Mouse (Mus musculus) stomach, postnatal 0 days (tissue): ENCODE data around the gene A430033K04Rik. TPM values are rescaled to one million over a fixed set of nuclear protein-coding genes. Genes with fewer than 3 reads are reported as not detected.

Experiments used
- ATAC-seq: fragments of 200-750 bp; cut with Nextera tagmentation; 2 replicates; pipeline ENCODE4 v1.8.0; 2017; ENCODE audit not compliant: low FRiP score, low TSS enrichment
- DNase-seq: peaks from one replicate; pipeline ENCODE4 v3.0.0-alpha.2; 2016; ENCODE audit warnings: low spot score
- H3K27ac ChIP-seq: fragments of 300-500 bp; sonication (generic); replicated peaks from 2 replicates; pipeline ENCODE4 v1.5.1; 2014; ENCODE audit warnings: mild to moderate bottlenecking, control low read depth
- H3K27me3 ChIP-seq: fragments of 300-500 bp; sonication (generic); 2 replicates; pipeline ENCODE4 v1.6.1; 2014; ENCODE audit warnings: low read length; ENCODE audit not compliant: control insufficient read depth, insufficient read depth
- H3K36me3 ChIP-seq: fragments of 300-500 bp; sonication (generic); 2 replicates; pipeline ENCODE4 v1.6.1; 2014; ENCODE audit warnings: low read length, mixed read lengths; ENCODE audit not compliant: control insufficient read depth, insufficient read depth
- H3K4me1 ChIP-seq: fragments of 300-500 bp; sonication (generic); replicated peaks from 2 replicates; pipeline ENCODE4 v1.6.1; 2014; ENCODE audit warnings: antibody characterized with exemption; ENCODE audit not compliant: control insufficient read depth, insufficient read depth
- H3K4me2 ChIP-seq: fragments of 300-500 bp; sonication (generic); replicated peaks from 2 replicates; pipeline ENCODE4 v1.6.1; 2014; ENCODE audit warnings: low read depth, mild to moderate bottlenecking, control low read depth, moderate library complexity
- H3K4me3 ChIP-seq: fragments of 300-500 bp; sonication (generic); 2 replicates; pipeline ENCODE4 v1.5.1; 2014; ENCODE audit warnings: low read depth, low read length, control low read depth
- H3K9ac ChIP-seq: fragments of 300-500 bp; sonication (generic); 2 replicates; pipeline ENCODE4 v1.6.1; 2014; ENCODE audit warnings: mild to moderate bottlenecking, low read length, control low read depth, mixed read lengths
- H3K9me3 ChIP-seq: fragments of 300-500 bp; sonication (generic); 2 replicates; pipeline ENCODE4 v1.6.1; 2016; ENCODE audit warnings: low read length; ENCODE audit not compliant: control insufficient read depth
- CTCF ChIP-seq: IDR thresholded peaks from 2 replicates; pipeline ENCODE4 v1.5.1; 2016; ENCODE audit warnings: antibody characterized with exemption, low read depth, mild to moderate bottlenecking, moderate library complexity
- EP300 ChIP-seq: optimal IDR thresholded peaks from 2 replicates; pipeline ENCODE3; 2016; ENCODE audit warnings: antibody characterized with exemption
- WGBS: fragments of 180-500 bp; shearing (Covaris S2); extraction: QIAGEN DNeasy Blood & Tissue Kit; methylation state at CpG from one replicate; pipeline ENCODE4 v1.1.7; 2014; 5-methylcytosine and 5-hydroxymethylcytosine counted together
- microRNA-seq: library from miRNA; unstranded; fragments of <30 nt; microRNA quantifications from one replicate; pipeline ENCODE4, GENCODE M21; 2016
- polyA plus RNA-seq: library from polyadenylated mRNA; unstranded; fragments of >200 nt; fragmentation: Nextera tagmentation; extraction: Ambion mirVana; gene quantifications from 2 replicates; pipeline ENCODE4 v1.2.1, GENCODE M21; 2015

Gene A430033K04Rik
- polyA plus RNA-seq, 1 experiment from 2014 or later, result 4.9 TPM

DNA sequence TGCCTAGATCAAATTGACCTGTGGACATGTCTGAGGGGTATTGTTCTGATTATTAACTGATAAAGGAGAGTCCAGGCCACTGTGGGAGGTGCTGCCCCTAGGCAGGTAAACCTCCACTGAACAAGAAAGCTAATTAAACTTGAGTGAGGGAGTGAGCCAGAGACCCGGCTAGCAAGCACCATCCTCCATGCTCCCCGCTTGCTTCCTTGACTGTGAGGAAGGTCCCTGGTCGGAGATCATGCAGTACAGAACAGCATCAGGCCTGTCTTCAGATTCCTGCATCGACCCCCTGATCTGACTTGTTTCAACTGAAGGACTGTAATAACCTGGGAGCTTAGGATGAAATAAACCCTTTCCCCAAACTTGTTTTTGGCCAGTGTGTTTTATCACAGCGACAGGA, 66.6 kb downstream of the A430033K04Rik start:
- H3K36me3 ChIP-seq, result no peaks in the 10 kb centered on the region
- no peak overlapping the region for H3K4me3 ChIP-seq
- no peak overlapping the region for H3K27ac ChIP-seq
- DNase-seq (no peak), ATAC-seq (no peak)
- no peaks in the 10 kb centered on the region for H3K9me3 ChIP-seq
- H3K4me1 ChIP-seq, result no peaks in the 10 kb centered on the region
- TF ChIP-seq EP300, result no peak
- TF ChIP-seq CTCF, result no peak
- no peak overlapping the region for H3K9ac ChIP-seq
- no peaks in the 10 kb centered on the region for H3K27me3 ChIP-seq
- H3K4me2 ChIP-seq, result no peak overlapping the region
- 73% methylated on average over 5 of the region's 5 CpGs for WGBS

DNA sequence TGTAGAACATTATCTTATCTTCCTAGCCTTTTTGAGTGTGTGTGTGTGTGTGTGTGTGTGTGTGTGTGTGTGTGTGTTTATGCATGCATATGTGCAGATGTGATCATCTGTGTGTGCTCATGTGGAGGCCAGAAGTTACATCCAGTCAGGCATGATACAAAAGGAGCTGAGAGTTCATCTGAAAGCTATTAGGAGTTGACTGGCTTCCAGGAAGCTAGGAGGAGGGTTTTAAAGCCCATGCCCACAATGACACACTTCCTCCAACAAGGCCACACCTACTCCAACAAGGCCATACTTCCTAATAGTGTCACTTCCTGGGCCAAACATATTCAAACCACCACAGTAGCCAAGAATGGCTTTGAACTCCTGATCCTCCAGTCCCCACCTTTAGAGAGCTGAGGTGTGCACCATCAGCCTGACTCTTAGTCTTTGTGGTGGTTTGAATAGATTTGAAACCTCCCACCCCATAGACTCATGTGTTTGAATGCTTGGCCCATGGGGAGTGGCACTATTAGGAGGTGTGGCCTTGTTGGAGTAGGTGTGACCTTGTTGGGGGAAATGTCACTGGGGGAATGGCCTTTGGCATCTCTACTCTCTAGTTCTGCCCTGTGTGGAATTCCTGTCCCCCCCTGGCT, 70.4 kb downstream of the A430033K04Rik start:
- H3K9me3 ChIP-seq, result no peaks in the 10 kb centered on the region
- H3K36me3 ChIP-seq, result no peaks in the 10 kb centered on the region
- H3K9ac ChIP-seq, result no peak overlapping the region
- H3K4me2 ChIP-seq, result no peak overlapping the region
- TF ChIP-seq CTCF (no peak), EP300 (no peak)
- DNase-seq (no peak), ATAC-seq (no peak)
- H3K4me3 ChIP-seq, result no peak overlapping the region
- no peak overlapping the region for H3K27ac ChIP-seq
- H3K4me1 ChIP-seq, result peaks cover 2% of the 10 kb centered on the region; the same call in 1 of the 2 replicates
- H3K27me3 ChIP-seq, result no peaks in the 10 kb centered on the region

GRCm38 (mm10) chr5:138694036-138694435, 71.4 kb downstream of the A430033K04Rik start:
- no peaks in the 10 kb centered on the region for H3K9me3 ChIP-seq
- WGBS, result 40% methylated on average over 2 of the region's 2 CpGs
- no peak overlapping the region for H3K4me3 ChIP-seq
- peaks cover 2% of the 10 kb centered on the region; the same call in 1 of the 2 replicates for H3K4me1 ChIP-seq
- H3K36me3 ChIP-seq, result no peaks in the 10 kb centered on the region
- H3K4me2 ChIP-seq, result no peak overlapping the region
- TF ChIP-seq EP300 (no peak), CTCF (peak; percentile 40)
- no peak for DNase-seq
- no peaks in the 10 kb centered on the region for H3K27me3 ChIP-seq
- no peak overlapping the region for H3K9ac ChIP-seq
- no peak for ATAC-seq
- no peak overlapping the region for H3K27ac ChIP-seq

GRCm38 (mm10) chr5:138694496-138695167, 72.0 kb downstream of the A430033K04Rik start:
- Histone ChIP-seq H3K4me1 (peaks cover 2% of the 10 kb centered on the region; the same call in 1 of the 2 replicates), H3K9me3 (no peaks in the 10 kb centered on the region), H3K27me3 (no peaks in the 10 kb centered on the region), H3K27ac (no peak overlapping the region), H3K4me3 (no peak overlapping the region), H3K36me3 (no peaks in the 10 kb centered on the region), H3K4me2 (no peak overlapping the region), H3K9ac (no peak overlapping the region)
- TF ChIP-seq CTCF (no peak), EP300 (no peak)
- DNase-seq, result peak; percentile 47
- peak; percentile 70; the same call in 1 of the 2 replicates for ATAC-seq
- 35% methylated on average over 4 of the region's 4 CpGs for WGBS

GRCm38 (mm10) chr5:138697466-138697865, 74.8 kb downstream of the A430033K04Rik start:
- Histone ChIP-seq H3K4me1 (peaks cover 2% of the 10 kb centered on the region; the same call in 1 of the 2 replicates), H3K27me3 (no peaks in the 10 kb centered on the region), H3K36me3 (no peaks in the 10 kb centered on the region), H3K9me3 (no peaks in the 10 kb centered on the region), H3K4me3 (no peak overlapping the region), H3K27ac (no peak overlapping the region; the same call in 1 of the 2 replicates), H3K4me2 (no peak overlapping the region), H3K9ac (no peak overlapping the region)
- TF ChIP-seq EP300 (no peak), CTCF (no peak)
- DNase-seq (no peak), ATAC-seq (no peak)
- WGBS, result 32% methylated on average over 6 of the region's 6 CpGs

Small RNAs within 50 kb of the gene (microRNA-seq; reads per million reads assigned to microRNA genes)
- not detected for gene Gm24082

Other genes with a start within 250 kb of the A430033K04Rik start
- gene Zfp157, start 181.4 kb upstream of the A430033K04Rik start, polyA plus RNA-seq, result 9.1 and 10.5 TPM in 2 replicates
- gene 1700123K08Rik, start 58.1 kb upstream of the A430033K04Rik start, polyA plus RNA-seq, result not detected in 2 replicates
- gene Zfp68, start 3.1 kb upstream of the A430033K04Rik start, polyA plus RNA-seq, result 33.7 and 38.3 TPM in 2 replicates
- gene Fam20c, start 131.7 kb downstream of the A430033K04Rik start, polyA plus RNA-seq, result 5.5 and 6.1 TPM in 2 replicates
- not detected in 2 replicates for gene Gm5294, start 197.2 kb downstream of the A430033K04Rik start, polyA plus RNA-seq